Mouse (Mus musculus): ENCODE results near the gene Gm4631.
"Not testable (repeated sequence)": the region's sequence is repeated elsewhere in the genome, so short reads cannot be mapped to it uniquely, and the experiment has no call there.

Gm4631 gene

GRCm38 (mm10) chr2:175338097-175338496 lies at the start of gene Gm4631:
TSS of gene Gm4631 (minus strand) at chr2:175338197.
- DNase-seq: not testable (repeated sequence)

- DNase-seq: not testable (repeated sequence)
Observed at GRCm38 (mm10) chr2:175372136-175372535, 34.1 kb upstream of the Gm4631 start, which contains the start of gene Zfp968. TSS of gene Zfp968 (plus strand) at chr2:175372436.

- not testable (repeated sequence) for DNase-seq
Observed at GRCm38 (mm10) chr2:175274825-175275224, 63.2 kb downstream of the Gm4631 start, which contains the start of gene Gm14440. TSS of gene Gm14440 (plus strand) at chr2:175275125.
